Mouse (Mus musculus) thymus, postnatal 0 days (tissue): ENCODE data around the gene Hsd3b4. TPM values are rescaled to one million over a fixed set of nuclear protein-coding genes. Genes with fewer than 3 reads are reported as not detected.
"Not testable (repeated sequence)": the region's sequence is repeated elsewhere in the genome, so short reads cannot be mapped to it uniquely, and the experiment has no call there.

Source experiments
- DNase-seq: peaks from one replicate; pipeline ENCODE4 v3.0.0-alpha.2; 2015; ENCODE audit warnings: low spot score
- polyA plus RNA-seq: library from polyadenylated mRNA; unstranded; fragments of >200 nt; fragmentation: Nextera tagmentation; extraction: Ambion mirVana; gene quantifications from 2 replicates; pipeline ENCODE4 v1.2.1, GENCODE M21; 2015

The Hsd3b4 gene
- not detected in 2 replicates for polyA plus RNA-seq

DNA sequence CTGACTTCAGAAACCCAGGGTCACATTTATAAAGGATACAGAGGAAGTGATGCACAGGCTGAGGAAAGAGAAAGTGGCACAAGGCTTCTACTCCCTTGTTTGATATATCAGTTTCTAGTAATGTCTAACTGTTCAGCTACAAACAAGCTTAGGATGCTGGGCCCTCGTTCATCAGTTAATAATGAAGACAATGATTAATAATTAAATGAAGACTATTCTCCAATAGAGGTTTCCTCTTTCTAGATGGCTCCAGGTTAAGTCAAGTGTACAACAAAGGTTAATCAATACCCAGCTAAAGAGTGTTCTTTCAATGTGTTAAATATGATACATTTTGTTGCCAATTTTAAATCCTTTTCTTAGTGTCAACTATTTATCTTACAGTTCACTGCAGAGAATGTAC is at the start of gene Hsd3b4:
Gene Hsd3b4 (minus strand): TSS at position 101 of the 400 bp plus-strand sequence.
- not testable (repeated sequence) for DNase-seq

GRCm38 (mm10) chr3:98550832-98551231 is 40.5 kb upstream of the Hsd3b4 start:
- not testable (repeated sequence) for DNase-seq

DNA sequence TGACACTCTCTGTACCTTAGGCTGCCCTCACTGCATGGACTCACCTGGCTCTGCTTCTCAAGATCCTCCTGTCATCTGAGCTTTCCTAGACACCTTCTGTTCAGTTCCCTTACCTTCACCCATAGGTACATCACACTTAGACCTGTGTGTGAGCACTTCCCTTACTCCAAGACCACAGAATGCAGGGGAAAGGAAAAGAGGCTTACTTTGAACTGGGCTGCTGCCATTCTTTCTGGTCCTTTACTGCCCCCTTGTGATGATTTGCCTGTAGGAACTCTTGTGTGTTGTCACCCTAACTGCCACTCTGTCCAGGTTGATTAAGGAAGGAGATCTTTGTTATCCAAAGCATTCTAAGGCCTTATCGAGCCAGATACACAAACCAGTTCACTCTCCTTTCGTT is 39.9 kb upstream of the Hsd3b4 start:
- not testable (repeated sequence) for DNase-seq

DNA sequence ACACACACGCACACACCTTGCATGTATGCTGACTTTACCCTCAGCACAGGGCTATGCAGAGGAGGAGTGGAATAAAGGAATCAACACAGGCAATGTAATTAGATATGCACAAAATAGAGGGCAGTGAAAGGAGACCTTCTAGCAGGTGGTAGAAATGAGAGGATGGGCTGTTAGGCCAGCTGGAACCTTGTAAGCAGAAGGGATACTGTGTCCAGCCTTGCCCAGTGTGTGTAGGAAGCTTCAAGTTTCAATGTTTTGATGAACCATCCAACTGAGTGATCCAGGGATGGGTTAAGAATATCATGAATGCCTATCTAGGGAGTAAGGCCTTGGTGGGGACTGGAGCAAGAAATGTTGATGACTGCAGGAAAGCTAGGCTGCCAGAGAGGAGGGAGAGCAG is 38.2 kb upstream of the Hsd3b4 start:
- DNase-seq, result not testable (repeated sequence)

DNA sequence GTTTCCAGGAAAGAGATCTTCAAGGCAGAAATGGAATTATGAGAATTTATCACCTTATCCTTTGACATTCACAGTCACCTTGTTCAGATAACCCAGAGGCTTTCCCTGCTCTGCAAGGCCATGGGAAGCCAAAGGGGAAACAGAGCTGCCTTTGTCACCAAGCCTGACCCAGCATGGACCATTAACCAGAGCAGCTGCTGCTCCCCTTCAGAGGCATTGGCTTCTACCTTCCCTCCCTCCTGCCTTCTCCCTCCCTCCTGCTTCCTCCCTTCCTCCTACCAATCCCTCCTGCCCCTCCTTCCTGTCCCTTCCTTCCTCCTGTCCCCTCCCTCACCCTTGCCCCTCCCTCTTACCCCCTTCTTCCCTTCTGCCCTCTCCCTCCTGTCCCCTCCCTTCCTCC is 37.3 kb upstream of the Hsd3b4 start:
- DNase-seq, result not testable (repeated sequence)

- DNase-seq, result not testable (repeated sequence)
Measured at GRCm38 (mm10) chr3:98524978-98525377, 14.7 kb upstream of the Hsd3b4 start.

DNA sequence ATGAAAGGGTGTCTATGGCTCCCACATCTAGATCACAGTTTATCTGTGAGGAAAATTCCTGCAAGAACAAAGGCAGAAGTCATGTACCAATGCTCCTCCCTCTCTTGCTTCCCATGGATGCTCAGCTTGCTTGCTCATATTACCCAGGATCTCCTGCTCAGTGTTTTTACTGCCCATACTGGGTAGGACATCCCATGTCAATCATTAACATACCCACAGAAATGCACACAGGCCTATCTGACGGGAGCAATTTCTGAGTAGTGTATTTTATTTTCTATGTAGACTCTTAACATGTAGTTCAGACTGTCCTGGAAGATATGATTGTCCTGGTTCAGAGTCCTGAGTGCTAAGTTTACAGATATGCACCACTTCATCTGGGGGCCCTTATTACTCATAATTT is 14.2 kb upstream of the Hsd3b4 start:
- DNase-seq, result not testable (repeated sequence)

DNA sequence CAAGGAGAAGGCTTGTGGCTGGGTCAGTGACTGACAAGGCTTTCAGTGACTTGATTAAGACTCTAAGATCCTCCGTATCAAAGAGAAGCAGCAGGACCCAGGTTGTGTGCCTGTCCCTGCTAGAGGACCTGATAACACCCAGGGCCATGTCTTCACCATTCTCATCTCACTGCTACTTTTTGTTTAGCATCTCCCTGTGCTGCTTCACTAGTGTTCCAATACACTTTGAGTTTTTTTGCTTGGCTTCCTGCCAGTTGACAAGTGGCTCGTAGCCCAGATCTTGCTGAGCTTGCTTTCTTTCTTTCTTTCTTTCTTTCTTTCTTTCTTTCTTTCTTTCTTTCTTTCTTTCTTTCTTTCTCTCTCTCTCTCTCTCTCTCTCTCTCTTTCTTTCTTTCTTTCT is 12.5 kb upstream of the Hsd3b4 start:
- DNase-seq, result not testable (repeated sequence)

- DNase-seq, result not testable (repeated sequence)
Measured at GRCm38 (mm10) chr3:98507229-98507628, 3.1 kb downstream of the Hsd3b4 start.

GRCm38 (mm10) chr3:98497401-98497800 is 12.9 kb downstream of the Hsd3b4 start:
- not testable (repeated sequence) for DNase-seq

DNA sequence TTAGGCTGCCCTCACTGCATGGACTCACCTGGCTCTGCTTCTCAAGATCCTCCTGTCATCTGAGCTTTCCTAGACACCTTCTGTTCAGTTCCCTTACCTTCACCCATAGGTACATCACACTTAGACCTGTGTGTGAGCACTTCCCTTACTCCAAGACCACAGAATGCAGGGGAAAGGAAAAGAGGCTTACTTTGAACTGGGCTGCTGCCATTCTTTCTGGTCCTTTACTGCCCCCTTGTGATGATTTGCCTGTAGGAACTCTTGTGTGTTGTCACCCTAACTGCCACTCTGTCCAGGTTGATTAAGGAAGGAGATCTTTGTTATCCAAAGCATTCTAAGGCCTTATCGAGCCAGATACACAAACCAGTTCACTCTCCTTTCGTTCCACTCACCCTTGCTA is 13.6 kb downstream of the Hsd3b4 start:
- DNase-seq, result not testable (repeated sequence)

- DNase-seq, result not testable (repeated sequence)
Measured at GRCm38 (mm10) chr3:98495055-98495454, 15.3 kb downstream of the Hsd3b4 start.

- not testable (repeated sequence) for DNase-seq
Measured at GRCm38 (mm10) chr3:98494184-98494583, 16.1 kb downstream of the Hsd3b4 start.

DNA sequence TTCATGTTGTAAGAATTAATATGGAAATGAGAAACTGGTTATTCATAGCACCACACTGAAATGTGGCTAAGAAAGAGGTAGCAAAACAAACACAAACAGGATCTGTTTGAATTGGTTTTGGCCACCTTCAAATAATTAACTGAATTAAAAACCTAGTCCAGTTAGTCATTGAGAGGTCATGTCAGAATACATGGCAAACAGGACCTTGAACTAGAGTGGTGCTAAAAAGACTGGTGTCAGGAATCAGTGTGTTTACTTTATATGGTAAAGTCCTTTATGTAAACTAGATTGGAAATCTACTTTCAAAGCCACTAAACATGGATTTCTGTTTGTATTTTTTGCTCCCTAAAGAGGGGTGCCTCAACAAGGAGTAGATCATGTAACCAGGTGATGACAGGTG is 38.8 kb downstream of the Hsd3b4 start:
- DNase-seq, result not testable (repeated sequence)

GRCm38 (mm10) chr3:98471057-98471456 is 39.3 kb downstream of the Hsd3b4 start:
- DNase-seq, result not testable (repeated sequence)

DNA sequence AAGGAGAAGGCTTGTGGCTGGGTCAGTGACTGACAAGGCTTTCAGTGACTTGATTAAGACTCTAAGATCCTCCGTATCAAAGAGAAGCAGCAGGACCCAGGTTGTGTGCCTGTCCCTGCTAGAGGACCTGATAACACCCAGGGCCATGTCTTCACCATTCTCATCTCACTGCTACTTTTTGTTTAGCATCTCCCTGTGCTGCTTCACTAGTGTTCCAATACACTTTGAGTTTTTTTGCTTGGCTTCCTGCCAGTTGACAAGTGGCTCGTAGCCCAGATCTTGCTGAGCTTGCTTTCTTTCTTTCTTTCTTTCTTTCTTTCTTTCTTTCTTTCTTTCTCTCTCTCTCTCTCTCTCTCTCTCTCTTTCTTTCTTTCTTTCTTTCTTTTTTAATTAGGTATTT is 41.0 kb downstream of the Hsd3b4 start:
- DNase-seq, result not testable (repeated sequence)

DNA sequence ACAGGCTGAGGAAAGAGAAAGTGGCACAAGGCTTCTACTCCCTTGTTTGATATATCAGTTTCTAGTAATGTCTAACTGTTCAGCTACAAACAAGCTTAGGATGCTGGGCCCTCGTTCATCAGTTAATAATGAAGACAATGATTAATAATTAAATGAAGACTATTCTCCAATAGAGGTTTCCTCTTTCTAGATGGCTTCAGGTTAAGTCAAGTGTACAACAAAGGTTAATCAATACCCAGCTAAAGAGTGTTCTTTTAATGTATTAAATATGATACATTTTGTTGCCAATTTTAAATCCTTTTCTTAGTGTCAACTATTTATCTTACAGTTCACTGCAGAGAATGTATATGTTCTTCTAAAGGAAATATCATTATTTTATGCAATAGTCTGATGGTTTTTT is 53.3 kb downstream of the Hsd3b4 start, which contains the start of gene Gm4450:
Gene Gm4450 (minus strand): TSS at position 101 of the 400 bp plus-strand sequence.
- DNase-seq, result not testable (repeated sequence)

DNA sequence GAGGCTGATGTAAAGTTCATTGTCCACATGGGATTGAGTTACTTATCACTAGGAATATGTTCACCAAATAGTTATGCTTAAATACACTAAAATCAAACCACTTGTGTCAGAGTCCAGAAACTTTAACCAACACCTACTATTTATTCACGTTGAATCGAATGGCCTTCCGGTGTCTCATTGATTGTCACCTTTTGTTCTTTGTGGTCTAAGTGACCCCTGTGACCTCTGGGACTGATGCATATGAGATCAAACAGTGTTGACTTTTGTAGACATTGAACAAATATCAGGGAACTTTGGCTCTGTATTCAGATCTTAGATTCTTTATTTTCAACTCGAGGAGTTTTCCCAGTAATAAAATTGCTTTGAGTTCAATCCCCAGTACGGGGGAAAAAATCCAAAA is 56.5 kb downstream of the Hsd3b4 start:
- DNase-seq, result not testable (repeated sequence)

Other genes with a start within 250 kb of the Hsd3b4 start
- 19.9 and 26.7 TPM in 2 replicates for gene Hmgcs2, start 230.1 kb downstream of the Hsd3b4 start, polyA plus RNA-seq
- 328 and 352 TPM in 2 replicates for gene Phgdh, start 170.5 kb downstream of the Hsd3b4 start, polyA plus RNA-seq
- gene Zfp697, start 128.1 kb downstream of the Hsd3b4 start, polyA plus RNA-seq, result 1.3 and 1.4 TPM in 2 replicates
- not detected in 2 replicates for gene Gm4450, start 53.4 kb downstream of the Hsd3b4 start, polyA plus RNA-seq
- not detected in 2 replicates for gene Gm10681, start 78.3 kb upstream of the Hsd3b4 start, polyA plus RNA-seq
- gene Hsd3b5, start 119.7 kb upstream of the Hsd3b4 start, polyA plus RNA-seq, result not detected in 2 replicates
- not detected in 2 replicates for gene Hsd3b2, start 214.0 kb upstream of the Hsd3b4 start, polyA plus RNA-seq